Mouse (Mus musculus) liver, postnatal 0 days (tissue): Measurements from ENCODE around the gene Atox1.

ENCODE experiments used
- CTCF ChIP-seq: sonication (generic); IDR thresholded peaks from 2 replicates; pipeline ENCODE4 v1.5.1; 2016; ENCODE audit warnings: antibody characterized with exemption, low read depth
- EP300 ChIP-seq: IDR thresholded peaks from 2 replicates; pipeline ENCODE4 v1.6.1; 2016; ENCODE audit warnings: antibody characterized with exemption, low read depth, mild to moderate bottlenecking

GRCm38 (mm10) chr11:55502886-55503285 lies 41.8 kb upstream of the Atox1 start:
- no peak for TF ChIP-seq CTCF
- no peak for TF ChIP-seq EP300
